Mouse (Mus musculus) frontal cortex, postnatal 25 days (tissue): Measurements from ENCODE around the gene Myo1a.

Experiments
- DNase-seq, 2 experiments: peaks; one replicate each; pipeline ENCODE4 v3.0.0; 2022; ENCODE audit warnings: low spot score in 2 of 2

Gene Myo1a

GRCm38 (mm10) chr10:127728437-127728836 is 23.5 kb downstream of the Myo1a start:
- DNase-seq: no peak

GRCm38 (mm10) chr10:127730285-127730932 is 25.4 kb downstream of the Myo1a start:
- no peak for DNase-seq

DNA sequence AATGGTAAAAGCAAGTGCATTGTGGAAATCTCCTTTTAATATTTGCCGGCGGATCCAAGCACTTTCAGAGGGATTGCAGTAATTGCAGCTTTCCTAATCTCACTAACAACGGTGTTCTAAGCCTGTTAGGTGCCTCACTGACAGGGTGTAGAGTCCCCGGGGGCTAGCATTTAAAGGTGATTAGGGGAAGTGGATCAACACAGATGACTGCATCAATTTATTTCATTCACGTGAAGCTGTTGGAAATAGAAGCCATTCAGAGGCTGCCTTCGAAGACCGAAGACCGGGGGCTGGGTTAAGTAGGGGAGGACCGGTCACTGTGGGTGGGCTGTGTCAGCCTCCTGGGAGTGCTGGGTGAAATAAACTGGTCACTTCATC is 26.0 kb downstream of the Myo1a start:
- no peak for DNase-seq

DNA sequence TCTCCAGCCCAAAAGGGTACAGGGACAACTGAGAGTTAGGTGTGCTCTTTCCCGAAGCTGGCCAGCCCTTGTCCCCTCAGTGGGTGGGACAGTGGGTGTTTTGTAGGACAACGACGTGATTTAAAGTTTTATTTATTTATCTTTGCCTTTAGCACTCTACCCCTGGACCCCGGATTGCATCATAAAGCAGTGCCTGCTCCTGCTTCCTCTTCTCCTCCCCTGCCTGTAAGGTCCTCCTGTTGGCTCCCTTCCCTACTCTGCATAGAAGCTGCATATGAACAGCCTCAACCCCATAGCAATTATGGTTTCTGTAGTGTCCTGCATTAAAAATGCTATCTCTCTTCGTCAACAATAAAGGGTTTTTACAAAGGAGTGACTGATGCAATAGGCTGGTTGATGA is 26.4 kb downstream of the Myo1a start:
- no peak for DNase-seq

GRCm38 (mm10) chr10:127734434-127734833 is 29.5 kb downstream of the Myo1a start:
- no peak for DNase-seq

GRCm38 (mm10) chr10:127736266-127736665 is 31.3 kb downstream of the Myo1a start:
- no peak for DNase-seq

- DNase-seq: no peak
Measured at GRCm38 (mm10) chr10:127736916-127737315, 31.9 kb downstream of the Myo1a start.

GRCm38 (mm10) chr10:127737552-127737951 is 32.6 kb downstream of the Myo1a start:
- no peak for DNase-seq

GRCm38 (mm10) chr10:127738151-127738882 is 33.3 kb downstream of the Myo1a start:
- no peak for DNase-seq

- DNase-seq: peak; percentile 46 to 59
Measured at GRCm38 (mm10) chr10:127739083-127739660, 34.2 kb downstream of the Myo1a start, which contains the start of gene Zbtb39. Gene Zbtb39, plus strand, starts transcription at chr10:127739538.

- no peak for DNase-seq
Measured at GRCm38 (mm10) chr10:127739661-127740161, 34.7 kb downstream of the Myo1a start.

GRCm38 (mm10) chr10:127744661-127745060 is 39.7 kb downstream of the Myo1a start:
- DNase-seq: no peak

GRCm38 (mm10) chr10:127745886-127746285 is 40.9 kb downstream of the Myo1a start:
- DNase-seq: no peak

GRCm38 (mm10) chr10:127747254-127747653 is 42.3 kb downstream of the Myo1a start:
- no peak for DNase-seq

- DNase-seq: no peak
Measured at GRCm38 (mm10) chr10:127748847-127749612, 44.1 kb downstream of the Myo1a start.

- DNase-seq: no peak
Measured at GRCm38 (mm10) chr10:127750136-127750777, 45.3 kb downstream of the Myo1a start.

- no peak for DNase-seq
Measured at GRCm38 (mm10) chr10:127751548-127751947, 46.6 kb downstream of the Myo1a start, which contains the start of gene Gpr182. Gene Gpr182, minus strand, starts transcription at chr10:127751732.

- no peak for DNase-seq
Measured at GRCm38 (mm10) chr10:127754566-127755166, 49.7 kb downstream of the Myo1a start.

GRCm38 (mm10) chr10:127755246-127755645 is 50.3 kb downstream of the Myo1a start:
- no peak for DNase-seq

GRCm38 (mm10) chr10:127755770-127756468 is 50.9 kb downstream of the Myo1a start:
- DNase-seq: no peak
